Mouse (Mus musculus) neural tube, embryonic 15.5 days (tissue): Measurements from ENCODE around the gene Gm9857. TPM values are rescaled to one million over a fixed set of nuclear protein-coding genes. Genes with fewer than 3 reads are reported as not detected.

ENCODE experiments used
- ATAC-seq: fragments of 200-750 bp; cut with Nextera tagmentation; 2 replicates; pipeline ENCODE4 v1.8.0; 2017; ENCODE audit warnings: mild to moderate bottlenecking, moderate TSS enrichment, moderate library complexity; ENCODE audit not compliant: low FRiP score
- H3K27ac ChIP-seq: fragments of 300-500 bp; sonication (generic); replicated peaks from 2 replicates; pipeline ENCODE4 v1.5.1; 2015; ENCODE audit warnings: mild to moderate bottlenecking, inconsistent platforms
- H3K27me3 ChIP-seq: fragments of 300-500 bp; sonication (generic); replicated peaks from 2 replicates; pipeline ENCODE4 v1.6.1; 2015; ENCODE audit warnings: inconsistent platforms
- H3K36me3 ChIP-seq: fragments of 300-500 bp; sonication (generic); 2 replicates; pipeline ENCODE4 v1.6.1; 2015; ENCODE audit warnings: inconsistent platforms
- H3K4me1 ChIP-seq: fragments of 300-500 bp; sonication (generic); 2 replicates; pipeline ENCODE4 v1.6.1; 2015; ENCODE audit warnings: inconsistent platforms
- H3K4me2 ChIP-seq: fragments of 300-500 bp; sonication (generic); 2 replicates; pipeline ENCODE4 v1.6.1; 2015; ENCODE audit warnings: inconsistent platforms, mild to moderate bottlenecking, moderate library complexity
- H3K4me3 ChIP-seq: fragments of 300-500 bp; sonication (generic); replicated peaks from 2 replicates; pipeline ENCODE4 v1.5.1; 2015; ENCODE audit warnings: mild to moderate bottlenecking, inconsistent platforms
- H3K9ac ChIP-seq: fragments of 300-500 bp; sonication (generic); replicated peaks from 2 replicates; pipeline ENCODE4 v1.6.1; 2015; ENCODE audit warnings: mild to moderate bottlenecking, inconsistent platforms
- H3K9me3 ChIP-seq: fragments of 300-500 bp; sonication (generic); replicated peaks from 2 replicates; pipeline ENCODE4 v1.6.1; 2016; ENCODE audit warnings: inconsistent platforms
- WGBS: fragments of 180-500 bp; shearing (Covaris S2); methylation state at CpG from one replicate; pipeline ENCODE4 v1.1.7; 2015; ENCODE audit warnings: mixed read lengths; 5-methylcytosine and 5-hydroxymethylcytosine counted together
- polyA plus RNA-seq: library from polyadenylated mRNA; unstranded; fragments of >200 nt; fragmentation: Nextera tagmentation; extraction: Ambion mirVana; gene quantifications from 2 replicates; pipeline ENCODE4 v1.2.1, GENCODE M21; 2015

Gm9857 gene
- not detected in 2 replicates for polyA plus RNA-seq

- Histone ChIP-seq H3K27me3 (no peaks in the 10 kb centered on the region), H3K27ac (no peak within 1 kb of the TSS), H3K4me1 (no peaks in the 10 kb centered on the region), H3K9me3 (no peaks in the 10 kb centered on the region), H3K36me3 (no peaks in the 10 kb centered on the region), H3K4me2 (peak within 1 kb of the TSS; percentile 64), H3K4me3 (peak within 1 kb of the TSS; percentile 39), H3K9ac (peak within 1 kb of the TSS; percentile 11; the same call in 1 of the 2 replicates)
- ATAC-seq, result peak; percentile 95
- 55% methylated on average over 51 of the region's 59 CpGs for WGBS
These were observed at the start of gene Gm9857 for GRCm38 (mm10) chr3:108940001-108940633. Gene Gm9857, minus strand, starts transcription at chr3:108940445.

GRCm38 (mm10) chr3:108987009-108987659 is 46.9 kb upstream of the Gm9857 start:
- H3K9ac ChIP-seq, result no peak overlapping the region
- 62% methylated on average over 12 of the region's 12 CpGs for WGBS

GRCm38 (mm10) chr3:108986534-108986933 is 46.3 kb upstream of the Gm9857 start:
- Histone ChIP-seq H3K4me3 (no peak overlapping the region), H3K27ac (no peak overlapping the region), H3K4me2 (no peak overlapping the region), H3K27me3 (no peaks in the 10 kb centered on the region), H3K9ac (no peak overlapping the region), H3K4me1 (0 out of 2 replicates have a peak, but pooled peaks cover 5% of the 10 kb centered on the region), H3K36me3 (peaks cover 34% of the 10 kb centered on the region), H3K9me3 (no peaks in the 10 kb centered on the region)
- WGBS, result 92% methylated on average over 1 of the region's 1 CpGs
- peak; percentile 28; the same call in 1 of the 2 replicates for ATAC-seq

More at GRCm38 (mm10) chr3:108987009-108987659, 46.9 kb upstream of the Gm9857 start:
- ATAC-seq, result peak; percentile 50; the same call in 1 of the 2 replicates
- Histone ChIP-seq H3K27ac (no peak overlapping the region), H3K36me3 (peaks cover 40% of the 10 kb centered on the region), H3K27me3 (no peaks in the 10 kb centered on the region), H3K4me2 (no peak overlapping the region), H3K4me1 (0 out of 2 replicates have a peak, but pooled peaks cover 5% of the 10 kb centered on the region), H3K9me3 (no peaks in the 10 kb centered on the region), H3K4me3 (no peak overlapping the region)

GRCm38 (mm10) chr3:108983989-108984388 is 43.7 kb upstream of the Gm9857 start:
- ATAC-seq, result no peak
- Histone ChIP-seq H3K9ac (no peak overlapping the region), H3K4me2 (no peak overlapping the region), H3K27ac (no peak overlapping the region), H3K9me3 (no peaks in the 10 kb centered on the region), H3K36me3 (peaks cover 36% of the 10 kb centered on the region), H3K4me3 (no peak overlapping the region), H3K4me1 (0 out of 2 replicates have a peak, but pooled peaks cover 5% of the 10 kb centered on the region), H3K27me3 (no peaks in the 10 kb centered on the region)
- WGBS, result 84% methylated on average over 5 of the region's 5 CpGs

- WGBS, result 79% methylated on average over 6 of the region's 6 CpGs
- ATAC-seq, result no peak
- Histone ChIP-seq H3K36me3 (peaks cover 51% of the 10 kb centered on the region), H3K9ac (no peak overlapping the region), H3K9me3 (no peaks in the 10 kb centered on the region), H3K4me2 (no peak overlapping the region), H3K27ac (no peak overlapping the region), H3K27me3 (no peaks in the 10 kb centered on the region), H3K4me1 (no peaks in the 10 kb centered on the region), H3K4me3 (no peak overlapping the region)
These were observed 41.7 kb upstream of the Gm9857 start for GRCm38 (mm10) chr3:108981946-108982345.

GRCm38 (mm10) chr3:108977340-108978030 is 37.2 kb upstream of the Gm9857 start:
- Histone ChIP-seq H3K4me3 (no peak overlapping the region), H3K4me1 (no peaks in the 10 kb centered on the region), H3K4me2 (no peak overlapping the region), H3K27ac (no peak overlapping the region), H3K9ac (no peak overlapping the region), H3K36me3 (peaks cover 50% of the 10 kb centered on the region), H3K9me3 (no peaks in the 10 kb centered on the region), H3K27me3 (no peaks in the 10 kb centered on the region)
- 96% methylated on average over 13 of the region's 13 CpGs for WGBS
- no peak for ATAC-seq

GRCm38 (mm10) chr3:108974920-108975485 is 34.8 kb upstream of the Gm9857 start:
- WGBS, result 90% methylated on average over 15 of the region's 15 CpGs
- no peaks in the 10 kb centered on the region for H3K9me3 ChIP-seq
- H3K27ac ChIP-seq, result no peak overlapping the region
- H3K4me1 ChIP-seq, result no peaks in the 10 kb centered on the region
- H3K4me3 ChIP-seq, result no peak overlapping the region
- no peaks in the 10 kb centered on the region for H3K27me3 ChIP-seq
- H3K9ac ChIP-seq, result no peak overlapping the region
- ATAC-seq, result no peak
- H3K4me2 ChIP-seq, result no peak overlapping the region
- H3K36me3 ChIP-seq, result peaks cover 43% of the 10 kb centered on the region

DNA sequence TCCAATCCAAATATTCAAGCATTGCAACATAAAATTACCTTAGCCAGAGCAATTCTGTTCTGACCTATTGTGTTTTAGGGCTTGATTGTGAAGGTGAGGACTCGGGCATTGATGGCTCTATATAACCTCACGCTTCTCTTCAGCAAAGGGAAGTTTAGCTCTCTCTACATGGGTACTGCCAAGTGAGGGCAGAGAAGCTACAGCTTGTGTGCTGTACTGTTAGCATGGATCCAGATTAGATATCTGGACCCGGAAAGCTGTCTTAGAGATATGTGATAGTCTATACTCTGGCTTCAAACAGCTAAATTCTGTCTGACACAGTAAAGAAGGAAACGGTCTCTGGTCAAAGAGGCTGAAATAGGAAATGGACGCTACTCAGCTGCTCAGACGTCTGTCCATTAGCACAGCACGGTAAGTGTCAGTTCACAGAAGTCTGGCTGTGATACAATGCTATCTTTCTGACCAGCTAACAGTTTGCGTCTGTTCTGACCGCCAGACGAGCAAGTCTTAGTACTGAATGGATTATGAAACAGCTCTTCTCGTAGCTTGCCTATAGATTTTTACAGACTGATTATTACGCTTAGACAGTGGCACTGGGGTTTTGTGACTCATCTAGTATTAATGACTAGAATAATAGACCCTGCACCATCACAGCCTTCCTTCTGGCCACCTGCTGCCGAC is 33.9 kb upstream of the Gm9857 start:
- H3K4me1 ChIP-seq, result no peaks in the 10 kb centered on the region
- H3K27me3 ChIP-seq, result no peaks in the 10 kb centered on the region
- 86% methylated on average over 13 of the region's 13 CpGs for WGBS
- no peak overlapping the region for H3K4me3 ChIP-seq
- no peak for ATAC-seq
- H3K9me3 ChIP-seq, result no peaks in the 10 kb centered on the region
- H3K36me3 ChIP-seq, result peaks cover 35% of the 10 kb centered on the region
- no peak overlapping the region for H3K4me2 ChIP-seq
- H3K9ac ChIP-seq, result no peak overlapping the region
- no peak overlapping the region for H3K27ac ChIP-seq

DNA sequence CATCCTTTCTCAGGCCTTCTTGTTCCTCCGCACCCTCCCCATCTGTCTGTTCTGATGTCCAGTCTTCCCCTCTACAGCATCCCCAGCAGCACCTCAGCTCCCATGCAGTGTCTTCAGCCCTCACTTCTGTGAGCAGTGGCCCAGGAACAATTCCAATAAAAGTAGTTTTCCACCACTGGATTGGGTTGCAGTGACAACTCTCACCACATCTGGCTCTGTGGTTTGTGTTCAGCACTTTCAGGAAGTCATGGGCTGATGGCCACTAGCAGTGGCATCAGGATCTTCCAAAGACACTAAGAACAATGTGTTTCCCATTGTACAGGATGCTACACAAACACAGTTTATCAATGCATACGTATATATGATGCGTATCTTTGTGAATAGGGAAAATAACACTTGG is 25.8 kb upstream of the Gm9857 start:
- Histone ChIP-seq H3K4me1 (peaks cover 14% of the 10 kb centered on the region), H3K4me2 (no peak overlapping the region), H3K27ac (no peak overlapping the region), H3K9ac (no peak overlapping the region), H3K36me3 (peaks cover 6% of the 10 kb centered on the region; the same call in 1 of the 2 replicates), H3K9me3 (no peaks in the 10 kb centered on the region), H3K4me3 (no peak overlapping the region), H3K27me3 (no peaks in the 10 kb centered on the region)
- 93% methylated on average over 3 of the region's 3 CpGs for WGBS
- ATAC-seq, result no peak

DNA sequence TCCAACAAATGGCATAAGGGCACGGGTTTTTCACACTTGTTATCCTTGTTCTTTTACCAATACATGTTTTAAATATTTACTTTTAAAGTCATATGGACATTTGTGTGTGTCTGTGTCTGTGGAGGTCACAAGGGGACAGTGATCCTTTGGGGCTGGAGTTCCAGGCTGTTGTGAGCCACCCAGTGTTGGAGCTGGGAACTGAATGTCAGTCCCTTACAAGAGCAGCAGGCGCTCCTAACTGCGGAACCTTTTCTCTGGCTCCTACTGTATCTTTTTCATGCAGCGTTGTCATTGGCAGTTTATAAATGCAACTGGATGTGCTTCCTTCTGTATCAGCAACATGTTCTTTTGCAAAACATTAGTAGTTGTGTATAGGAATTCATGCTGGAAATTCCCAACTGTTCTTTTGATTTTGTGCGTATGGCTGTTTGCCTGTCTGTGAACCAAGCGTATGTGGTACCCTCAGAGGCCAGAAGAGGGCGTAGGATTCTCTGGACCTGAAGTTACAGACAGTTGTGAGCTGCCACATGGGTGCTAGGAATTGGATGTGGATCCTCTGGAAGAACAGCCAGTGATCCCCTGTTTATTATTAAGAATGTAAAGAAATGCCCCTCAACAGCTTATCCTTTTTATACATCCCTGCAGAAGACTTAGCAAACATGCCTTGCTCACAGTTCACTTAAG is 24.3 kb upstream of the Gm9857 start:
- Histone ChIP-seq H3K27me3 (no peaks in the 10 kb centered on the region), H3K4me3 (no peak overlapping the region), H3K4me2 (no peak overlapping the region), H3K9ac (no peak overlapping the region), H3K27ac (no peak overlapping the region), H3K9me3 (no peaks in the 10 kb centered on the region), H3K4me1 (peaks cover 16% of the 10 kb centered on the region), H3K36me3 (no peaks in the 10 kb centered on the region)
- no peak for ATAC-seq
- WGBS, result 75% methylated on average over 7 of the region's 7 CpGs

DNA sequence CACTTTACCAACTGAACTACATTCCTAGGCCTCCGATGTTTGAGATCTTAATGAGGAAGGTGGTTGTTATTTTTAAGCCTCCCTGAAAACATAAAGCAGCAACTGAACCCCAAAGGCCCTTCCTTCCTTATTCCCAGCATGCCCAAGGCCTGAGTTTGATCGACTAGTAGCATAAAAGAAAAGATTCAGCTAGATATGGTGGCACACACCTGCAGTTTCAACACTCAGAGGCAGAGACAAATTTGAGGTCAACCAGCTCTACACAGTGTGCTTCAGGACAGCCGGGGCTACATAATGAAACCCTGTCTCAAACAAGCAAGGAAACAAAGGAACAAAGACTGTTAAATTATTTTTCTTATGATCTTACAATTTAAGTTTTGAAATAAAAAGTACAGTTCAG is 23.5 kb upstream of the Gm9857 start:
- WGBS, result 88% methylated on average over 3 of the region's 3 CpGs
- peaks cover 16% of the 10 kb centered on the region for H3K4me1 ChIP-seq

More for the DNA sequence above, 23.5 kb upstream of the Gm9857 start:
- Histone ChIP-seq H3K27ac (no peak overlapping the region), H3K27me3 (no peaks in the 10 kb centered on the region), H3K4me3 (no peak overlapping the region), H3K36me3 (no peaks in the 10 kb centered on the region), H3K4me2 (no peak overlapping the region), H3K9me3 (no peaks in the 10 kb centered on the region), H3K9ac (no peak overlapping the region)
- no peak for ATAC-seq
